Mouse (Mus musculus): ENCODE results near the gene Sugt1. TPM values are rescaled to one million over a fixed set of nuclear protein-coding genes. Genes with fewer than 3 reads are reported as not detected.

Sugt1 gene
- total RNA-seq, 2 experiments from 2014 or later, result 91.3 to 95.7 TPM

- DNase-seq (ENCODE audit: low spot score in 2 of 2), result no peak
These were observed 85.9 kb downstream of the Sugt1 start for GRCm38 (mm10) chr14:79673083-79674013.

GRCm38 (mm10) chr14:79677108-79677753 is 89.7 kb downstream of the Sugt1 start:
- no peak for DNase-seq (ENCODE audit: low spot score in 2 of 2)

GRCm38 (mm10) chr14:79677891-79678687 is 90.6 kb downstream of the Sugt1 start:
- DNase-seq (ENCODE audit: low spot score in 2 of 2), result no peak

- DNase-seq (ENCODE audit: low spot score in 2 of 2), result no peak
These were observed 93.2 kb downstream of the Sugt1 start for GRCm38 (mm10) chr14:79680652-79681051.

Small RNAs within 50 kb of the gene (microRNA-seq; reads per million reads assigned to microRNA genes)
- gene Gm27857, result not detected

Other genes starting within 250 kb of the Sugt1 start
- 10 to 100 TPM; 21.2 to 24.4 TPM for gene Naa16, start 196.9 kb upstream of the Sugt1 start, total RNA-seq (2021)
- gene Mtrf1, start 189.9 kb upstream of the Sugt1 start, total RNA-seq (2021), result 1 to 10 TPM; 9.1 to 9.9 TPM
- gene Kbtbd7, start 161.2 kb upstream of the Sugt1 start, total RNA-seq (2021), result 10 to 100 TPM; 12.6 to 13.2 TPM
- gene Kbtbd6, start 135.9 kb upstream of the Sugt1 start, total RNA-seq (2021), result 1 to 10 TPM; 1.0 to 1.1 TPM
- 10 to 100 TPM; 27.4 to 28.8 TPM for gene Elf1, start 106.5 kb upstream of the Sugt1 start, total RNA-seq (2021)
- gene Wbp4, start 106.2 kb upstream of the Sugt1 start, total RNA-seq (2021), result 10 to 100 TPM; 44.8 to 46.7 TPM
- under 1 TPM; 0.34 to 0.56 TPM for gene Cnmd, start 74.5 kb downstream of the Sugt1 start, total RNA-seq (2021)
- 1 to 10 TPM in 1 of 2 experiments, under 1 TPM in 1; 0.87 to 1.1 TPM for gene Pcdh8, start 183.6 kb downstream of the Sugt1 start, total RNA-seq (2021)